Mouse (Mus musculus): ENCODE measurements around the gene Lrrc18.
A peak's percentile ranks its signal among the peaks of the same experiment; 100 is the strongest.

Lrrc18 gene

GRCm38 (mm10) chr14:32991082-32991481 lies at the start of gene Lrrc18:
TSS of gene Lrrc18 (plus strand) at chr14:32991382.
- no peak for DNase-seq

GRCm38 (mm10) chr14:32947512-32947911 lies 43.7 kb upstream of the Lrrc18 start:
- no peak for DNase-seq

DNA sequence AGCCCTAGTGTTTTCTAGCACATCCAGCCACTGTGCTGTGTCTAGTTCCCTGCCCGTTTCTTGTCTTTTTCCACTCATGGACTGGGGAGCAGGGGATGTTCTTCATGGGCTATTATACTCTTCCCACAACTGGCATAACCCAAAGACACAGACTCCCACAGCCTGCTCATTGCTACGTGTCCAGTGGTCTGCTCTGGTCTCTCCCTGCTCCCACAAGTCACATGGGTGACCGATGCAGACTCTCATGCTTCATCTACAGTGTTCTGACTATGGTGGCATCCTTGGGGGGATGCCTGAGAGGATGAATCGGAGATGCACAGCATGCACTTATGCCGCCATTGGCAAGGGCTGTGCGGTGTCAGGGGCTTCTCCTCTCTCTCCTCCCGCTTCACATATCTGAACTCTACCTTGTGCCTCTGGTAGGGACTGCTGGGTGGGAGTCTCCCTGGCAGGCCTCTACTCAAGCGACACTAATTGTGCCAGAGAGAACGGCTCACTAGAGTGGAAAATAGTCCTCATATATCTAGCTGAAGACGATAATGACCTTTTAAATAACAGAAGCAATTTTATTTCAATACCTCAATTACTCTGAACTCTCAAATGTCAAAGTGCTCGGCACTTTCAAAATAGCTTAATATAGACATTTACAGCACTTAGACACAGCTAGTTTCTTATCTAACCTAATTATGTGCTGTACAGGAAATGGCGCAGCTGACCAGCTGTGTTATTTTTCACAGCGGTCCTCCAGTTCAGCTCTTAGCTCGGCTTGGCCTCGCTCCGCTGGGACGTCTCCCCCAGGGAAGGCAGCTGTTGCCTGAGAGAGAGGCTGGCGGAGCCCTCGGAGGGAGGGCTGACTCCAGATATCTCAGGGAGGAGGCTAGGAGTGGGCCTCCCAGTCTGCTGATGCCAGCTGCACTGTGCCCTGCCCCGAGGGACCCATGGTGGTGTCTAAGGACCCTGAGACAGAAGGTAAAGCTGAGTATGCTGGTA lies 40.6 kb upstream of the Lrrc18 start:
- DNase-seq: no peak

GRCm38 (mm10) chr14:32956486-32956885 lies 34.7 kb upstream of the Lrrc18 start:
- DNase-seq: no peak

DNA sequence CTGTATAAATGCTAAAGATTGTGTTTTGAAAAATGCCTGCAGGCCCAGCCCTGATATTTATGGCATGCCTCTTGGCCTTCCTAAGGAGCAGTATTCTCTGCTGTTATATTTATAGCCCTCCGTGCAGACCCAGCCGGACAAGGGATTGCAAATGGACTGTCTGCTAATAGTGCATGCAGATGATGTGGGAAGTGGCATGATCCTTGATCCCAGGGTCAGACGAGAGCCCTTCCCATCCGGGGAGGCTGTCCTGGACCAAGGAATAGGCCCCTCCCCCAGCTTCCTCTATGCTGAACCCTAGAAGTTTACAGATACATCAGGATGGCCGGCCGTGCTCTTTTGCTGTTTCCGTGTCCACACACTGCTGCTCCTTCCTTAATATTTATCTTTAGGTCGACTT lies 32.5 kb upstream of the Lrrc18 start:
- no peak for DNase-seq

- peak; percentile 17 for DNase-seq
Measured at GRCm38 (mm10) chr14:32960481-32960880, 30.7 kb upstream of the Lrrc18 start.

DNA sequence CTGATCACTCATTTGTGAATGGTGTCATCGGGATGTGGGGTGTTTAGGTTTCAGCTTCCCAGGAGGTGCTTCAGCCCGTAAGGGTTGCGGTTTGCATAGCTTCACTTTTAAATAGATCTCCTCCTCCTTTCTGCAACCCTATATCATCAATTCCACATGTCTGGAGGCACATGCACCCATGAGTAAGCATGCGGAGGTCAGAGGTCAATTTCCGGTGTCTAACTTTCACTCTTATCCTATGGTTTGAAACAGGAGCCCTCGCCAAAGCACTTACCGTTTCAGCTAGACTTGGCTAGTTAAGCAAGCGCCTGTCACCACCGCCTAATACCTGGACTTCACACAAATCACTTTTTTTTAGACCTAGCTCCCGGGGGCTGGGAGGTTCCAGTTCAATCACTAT lies 26.4 kb upstream of the Lrrc18 start:
- no peak for DNase-seq

- DNase-seq: no peak
Measured at GRCm38 (mm10) chr14:32970700-32971099, 20.5 kb upstream of the Lrrc18 start.

GRCm38 (mm10) chr14:32984176-32984738 lies 6.9 kb upstream of the Lrrc18 start:
- DNase-seq: no peak

- DNase-seq: no peak
Measured at GRCm38 (mm10) chr14:32986659-32987058, 4.5 kb upstream of the Lrrc18 start.

- no peak for DNase-seq
Measured at GRCm38 (mm10) chr14:32994954-32995636, 3.9 kb downstream of the Lrrc18 start.

DNA sequence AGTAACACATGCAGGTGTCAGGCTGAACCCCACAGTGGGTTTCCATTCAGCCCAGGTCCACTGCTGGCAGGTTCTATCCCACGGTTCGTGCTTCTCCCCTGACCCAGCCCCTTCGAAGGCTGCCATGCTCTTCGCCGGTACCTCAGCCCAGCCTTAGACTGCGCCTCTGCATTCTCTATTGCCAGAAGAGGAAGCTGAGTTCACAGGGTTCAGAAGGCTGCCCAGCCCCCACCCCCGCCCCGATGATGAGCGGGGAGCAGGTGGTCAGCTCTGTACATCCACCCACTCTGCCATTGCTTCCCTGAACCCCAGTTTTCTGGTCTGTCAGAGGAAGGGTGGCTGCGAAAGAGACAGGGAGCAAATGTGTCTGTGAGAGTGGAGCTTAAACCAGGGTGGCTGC lies 8.3 kb downstream of the Lrrc18 start:
- no peak for DNase-seq

GRCm38 (mm10) chr14:33000112-33000979 lies 9.2 kb downstream of the Lrrc18 start:
- DNase-seq: no peak

DNA sequence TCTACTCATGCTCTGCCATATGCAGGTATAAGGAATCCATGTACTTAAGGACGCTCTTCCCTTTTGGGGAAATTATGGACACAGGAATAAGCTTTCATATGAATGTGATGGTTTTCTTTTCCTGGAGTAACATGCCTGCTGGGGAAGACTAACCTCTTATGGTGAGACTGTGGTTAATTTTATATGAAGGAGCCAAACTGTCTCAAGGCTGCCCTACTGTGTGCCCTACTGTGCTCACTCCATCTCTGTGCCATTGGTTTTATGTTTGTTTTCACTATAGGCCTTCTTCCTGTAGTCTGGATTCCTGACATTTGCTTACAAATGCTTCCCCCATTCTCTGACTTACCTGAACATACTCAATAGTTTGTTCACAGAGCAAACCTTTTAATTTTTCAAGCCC lies 13.9 kb downstream of the Lrrc18 start:
- no peak for DNase-seq

GRCm38 (mm10) chr14:33007638-33008037 lies 16.5 kb downstream of the Lrrc18 start:
- no peak for DNase-seq

GRCm38 (mm10) chr14:33019050-33019449 lies 27.9 kb downstream of the Lrrc18 start:
- DNase-seq: no peak

- no peak for DNase-seq
Measured at GRCm38 (mm10) chr14:33019606-33020005, 28.4 kb downstream of the Lrrc18 start.

DNA sequence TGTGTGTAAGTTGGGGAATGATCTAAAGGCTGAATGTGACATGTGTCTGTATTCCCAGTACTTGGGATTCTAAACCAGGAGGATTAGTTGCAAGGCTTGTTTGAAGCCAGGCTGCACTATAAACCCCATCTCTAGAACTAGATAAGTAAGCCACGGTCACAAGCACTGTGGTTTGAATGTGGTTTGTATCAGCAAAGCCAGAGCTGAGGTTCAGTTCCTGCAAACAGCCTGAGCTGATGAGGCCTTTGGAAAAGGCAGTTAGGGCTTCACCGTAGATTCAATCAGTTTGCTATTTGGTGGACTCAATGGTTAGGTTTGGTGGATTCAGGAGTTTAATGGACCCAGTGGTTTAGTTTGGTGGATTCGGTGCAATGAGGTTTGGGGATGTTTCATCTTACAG lies 39.7 kb downstream of the Lrrc18 start:
- no peak for DNase-seq

GRCm38 (mm10) chr14:33033424-33033823 lies 42.2 kb downstream of the Lrrc18 start:
- DNase-seq: no peak

- no peak for DNase-seq
Measured at GRCm38 (mm10) chr14:33035386-33035785, 44.2 kb downstream of the Lrrc18 start.

DNA sequence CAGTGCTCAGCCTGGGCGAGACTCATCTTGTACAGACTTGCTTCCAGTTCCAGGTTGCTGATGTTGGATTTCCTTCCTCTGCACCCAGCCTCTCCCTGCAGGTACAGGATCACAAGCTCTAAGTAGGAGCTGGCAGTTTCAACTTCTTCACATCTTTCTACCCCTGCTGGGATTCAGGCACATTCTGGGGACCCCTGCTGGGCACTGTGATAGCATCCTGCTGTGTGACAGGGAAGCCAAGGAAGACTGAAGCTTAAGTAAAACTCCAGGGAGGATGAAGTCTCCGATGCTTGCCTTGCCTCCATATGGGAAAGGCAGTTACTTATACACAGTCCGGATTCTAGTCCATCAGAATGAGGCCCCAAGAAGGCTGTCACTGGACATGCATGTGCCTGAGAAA lies 45.6 kb downstream of the Lrrc18 start:
- no peak for DNase-seq

DNA sequence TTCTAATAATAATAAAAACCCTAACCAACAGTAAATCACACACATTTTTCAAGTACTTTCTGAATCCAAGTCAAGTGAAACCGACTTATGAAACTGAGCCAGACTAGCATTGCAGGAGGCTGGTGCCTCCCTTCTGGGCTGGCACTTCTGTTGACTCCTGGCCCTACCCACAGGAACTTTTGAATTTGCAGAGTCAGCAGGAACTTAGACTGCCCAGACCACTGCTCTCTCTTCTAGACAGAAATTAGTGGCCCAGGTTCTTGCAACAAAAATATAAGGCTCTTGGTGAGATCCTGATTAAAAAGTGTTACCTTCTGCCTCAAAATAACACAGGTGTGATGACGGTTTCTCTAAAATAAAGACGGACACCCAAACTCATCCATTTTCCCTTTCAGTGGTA lies 54.0 kb downstream of the Lrrc18 start:
- no peak for DNase-seq

DNA sequence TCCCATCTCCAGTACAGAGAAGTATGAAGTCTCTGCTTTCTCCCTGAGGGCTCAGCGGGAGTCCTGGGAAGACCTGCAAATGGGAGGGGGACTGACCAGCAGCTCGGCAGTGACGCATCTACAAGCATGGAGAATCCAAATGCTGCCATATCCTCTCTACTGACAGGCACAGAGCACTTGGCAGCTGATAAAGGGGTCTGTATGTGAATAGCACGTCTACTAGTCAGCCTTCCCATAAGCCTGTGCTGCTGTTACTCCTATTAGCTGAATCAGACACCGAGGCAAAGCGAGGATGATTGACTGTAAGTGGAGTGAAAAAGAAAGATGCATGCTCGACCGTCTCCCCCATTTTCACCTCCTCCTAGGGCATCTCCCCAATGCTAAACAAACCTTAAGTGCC lies 62.3 kb downstream of the Lrrc18 start:
- no peak for DNase-seq

Measured in thymus, postnatal 14 days (tissue).